ENCODE assay signal across 22 mouse cellular contexts in the genomic region with DNA sequence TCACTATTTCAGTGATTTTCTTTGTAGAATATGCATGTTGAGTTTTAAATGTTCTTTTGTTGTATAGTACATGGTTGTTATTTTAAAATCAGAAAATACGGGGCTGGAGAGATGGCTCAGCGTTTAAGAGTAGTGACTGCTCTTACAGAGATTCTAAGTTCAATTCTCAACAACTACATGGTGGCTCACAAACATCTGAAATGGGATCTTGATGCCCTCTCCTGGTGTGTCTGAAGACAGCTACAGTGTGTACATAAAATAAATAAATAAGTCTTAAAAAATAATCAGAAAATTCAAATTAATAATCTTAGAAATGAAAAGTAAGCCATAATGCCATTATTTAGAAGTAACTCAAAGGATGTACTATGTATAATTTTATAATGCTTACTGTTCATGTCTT.
DNase-seq lines count a peak whose midpoint lies in the region; ATAC-seq and TF ChIP-seq lines count a peak whose summit lies in the region.
"Had no signal": no experiment of that assay in that cellular context is flagged by ENCODE, and none has a peak within 500 bp of the region (broad histone marks: within the 10 kb centered on the region; RNA-seq: fewer than 3 reads in every experiment).

No protein-coding gene starts in this region.

- H3K36me3 ChIP-seq in heart, postnatal 0 days (replicated peaks; ENCODE audit: control insufficient read depth, insufficient read depth, low read length): no peaks in the 10 kb centered on the region
- no peaks in the 10 kb centered on the region for H3K36me3 ChIP-seq in midbrain, postnatal 0 days (ENCODE audit: insufficient read depth, low read length)
- H3K36me3 ChIP-seq in midbrain, embryonic 16.5 days (ENCODE audit: control insufficient read depth, insufficient read depth, low read length): no peaks in the 10 kb centered on the region
- H3K36me3 ChIP-seq: midbrain, embryonic 15.5 days had no signal

- WGBS in heart, postnatal 0 days: 93% methylated on average over 2 of the region's 2 CpGs
- 94% methylated on average over 2 of the region's 2 CpGs for WGBS in midbrain, postnatal 0 days
- WGBS in midbrain, embryonic 16.5 days: 89% methylated on average over 2 of the region's 2 CpGs

- H3K27me3 ChIP-seq in heart, postnatal 0 days (ENCODE audit: control insufficient read depth, insufficient read depth, low read length): no peaks in the 10 kb centered on the region
- no peaks in the 10 kb centered on the region for H3K27me3 ChIP-seq in midbrain, postnatal 0 days (ENCODE audit: insufficient read depth, low read length)
- H3K27me3 ChIP-seq in midbrain, embryonic 16.5 days (ENCODE audit: control insufficient read depth, insufficient read depth, low read depth, low read length): no peaks in the 10 kb centered on the region
- H3K27me3 ChIP-seq: forebrain, embryonic 13.5 days; midbrain, embryonic 15.5 days had no signal

- TF ChIP-seq EP300 in heart, postnatal 0 days (IDR thresholded peaks at IDR 0.05; ENCODE audit: low read depth): no peak

- peak; percentile 4 for DNase-seq in CD4-positive, CD25-positive, alpha-beta regulatory T cell, adult 2 months (ENCODE audit: low read depth, low spot score)
- DNase-seq in heart, postnatal 0 days (ENCODE audit: low spot score): no peak
- no peak for DNase-seq in heart, adult 11 months
- DNase-seq in midbrain, postnatal 0 days (ENCODE audit: low spot score): no peak
- DNase-seq in spleen, postnatal 4 days (ENCODE audit: low spot score in 2 of 2): no peak
- DNase-seq in adrenal gland, adult 2 months: no peak
- DNase-seq: adrenal gland, postnatal 10 days; cerebellum, adult 11-12 months; heart, postnatal 14 days; kidney, adult 11 months; kidney, postnatal 10 days; left cerebral cortex, postnatal 4 days; liver; lung, postnatal 10 days; retina, postnatal 1 day; thymus, postnatal 14 days had no signal

- no peak for ATAC-seq in CD4-positive, CD25-positive, alpha-beta regulatory T cell, adult 4 months
- no peak for ATAC-seq in heart, postnatal 0 days (ENCODE audit: insufficient read depth, low read depth)
- ATAC-seq in midbrain, postnatal 0 days (ENCODE audit: low FRiP score): no peak
- no peak for ATAC-seq in midbrain, embryonic 16.5 days
- ATAC-seq: forebrain, embryonic 13.5 days; midbrain, embryonic 15.5 days had no signal

- H3K27ac ChIP-seq in heart, postnatal 0 days (ENCODE audit: low read depth): no peak overlapping the region
- no peak overlapping the region for H3K27ac ChIP-seq in midbrain, postnatal 0 days (ENCODE audit: low read depth, low read length)
- H3K27ac ChIP-seq in midbrain, embryonic 16.5 days (ENCODE audit: low read length): no peak overlapping the region
- H3K27ac ChIP-seq: forebrain, embryonic 13.5 days; hindbrain, embryonic 14.5 days; midbrain, embryonic 15.5 days had no signal

- no peak overlapping the region for H3K4me3 ChIP-seq in heart, postnatal 0 days (ENCODE audit: low read depth, low read length)
- H3K4me3 ChIP-seq in midbrain, postnatal 0 days (ENCODE audit: low read depth, low read length): no peak overlapping the region
- H3K4me3 ChIP-seq in midbrain, embryonic 16.5 days (ENCODE audit: low read depth, low read length): no peak overlapping the region
- H3K4me3 ChIP-seq: forebrain, embryonic 13.5 days; midbrain, embryonic 15.5 days had no signal

- H3K4me1 ChIP-seq in heart, postnatal 0 days (ENCODE audit: control insufficient read depth, insufficient read depth): no peaks in the 10 kb centered on the region
- H3K4me1 ChIP-seq in midbrain, postnatal 0 days (ENCODE audit: insufficient read depth, low read length): 0 out of 2 replicates have a peak, but pooled peaks cover 4% of the 10 kb centered on the region
- H3K4me1 ChIP-seq in midbrain, embryonic 16.5 days (ENCODE audit: control insufficient read depth, insufficient read depth, low read length): peaks cover 7% of the 10 kb centered on the region

- no peak overlapping the region for H3K9ac ChIP-seq in heart, postnatal 0 days (replicated peaks; ENCODE audit: low read depth, low read length)
- no peak overlapping the region for H3K9ac ChIP-seq in midbrain, postnatal 0 days (replicated peaks; ENCODE audit: low read length, poor library complexity, severe bottlenecking)
- H3K9ac ChIP-seq in midbrain, embryonic 16.5 days (ENCODE audit: low read depth, low read length): no peak overlapping the region
- H3K9ac ChIP-seq: forebrain, embryonic 13.5 days; hindbrain, embryonic 14.5 days; midbrain, embryonic 15.5 days had no signal

- no peak overlapping the region for H3K4me2 ChIP-seq in heart, postnatal 0 days (ENCODE audit: low read depth, low read length)
- no peak overlapping the region for H3K4me2 ChIP-seq in midbrain, postnatal 0 days (ENCODE audit: low read depth, low read length, poor library complexity, severe bottlenecking)
- H3K4me2 ChIP-seq in midbrain, embryonic 16.5 days (ENCODE audit: low read length): no peak overlapping the region
- H3K4me2 ChIP-seq: forebrain, embryonic 13.5 days; heart, embryonic 11.5 days; hindbrain, embryonic 14.5 days; midbrain, embryonic 15.5 days had no signal

- TF ChIP-seq CTCF in heart, postnatal 0 days (IDR thresholded peaks at IDR 0.05; ENCODE audit: low read depth): 0 out of 2 replicates have a peak, but pooled peaks have one; percentile 6
- peak; percentile 46 for TF ChIP-seq CTCF in midbrain, postnatal 0 days (IDR thresholded peaks at IDR 0.05)

- no peaks in the 10 kb centered on the region for H3K9me3 ChIP-seq in heart, postnatal 0 days (replicated peaks; ENCODE audit: control insufficient read depth, low read length)
- H3K9me3 ChIP-seq in midbrain, postnatal 0 days (ENCODE audit: low read length): no peaks in the 10 kb centered on the region
- H3K9me3 ChIP-seq in midbrain, embryonic 16.5 days (replicated peaks; ENCODE audit: control insufficient read depth, low read length, poor library complexity, severe bottlenecking): no peaks in the 10 kb centered on the region
- H3K9me3 ChIP-seq: forebrain, embryonic 13.5 days; midbrain, embryonic 15.5 days had no signal
